ENCODE assay signal across 8 mouse cellular contexts in the genomic region with DNA sequence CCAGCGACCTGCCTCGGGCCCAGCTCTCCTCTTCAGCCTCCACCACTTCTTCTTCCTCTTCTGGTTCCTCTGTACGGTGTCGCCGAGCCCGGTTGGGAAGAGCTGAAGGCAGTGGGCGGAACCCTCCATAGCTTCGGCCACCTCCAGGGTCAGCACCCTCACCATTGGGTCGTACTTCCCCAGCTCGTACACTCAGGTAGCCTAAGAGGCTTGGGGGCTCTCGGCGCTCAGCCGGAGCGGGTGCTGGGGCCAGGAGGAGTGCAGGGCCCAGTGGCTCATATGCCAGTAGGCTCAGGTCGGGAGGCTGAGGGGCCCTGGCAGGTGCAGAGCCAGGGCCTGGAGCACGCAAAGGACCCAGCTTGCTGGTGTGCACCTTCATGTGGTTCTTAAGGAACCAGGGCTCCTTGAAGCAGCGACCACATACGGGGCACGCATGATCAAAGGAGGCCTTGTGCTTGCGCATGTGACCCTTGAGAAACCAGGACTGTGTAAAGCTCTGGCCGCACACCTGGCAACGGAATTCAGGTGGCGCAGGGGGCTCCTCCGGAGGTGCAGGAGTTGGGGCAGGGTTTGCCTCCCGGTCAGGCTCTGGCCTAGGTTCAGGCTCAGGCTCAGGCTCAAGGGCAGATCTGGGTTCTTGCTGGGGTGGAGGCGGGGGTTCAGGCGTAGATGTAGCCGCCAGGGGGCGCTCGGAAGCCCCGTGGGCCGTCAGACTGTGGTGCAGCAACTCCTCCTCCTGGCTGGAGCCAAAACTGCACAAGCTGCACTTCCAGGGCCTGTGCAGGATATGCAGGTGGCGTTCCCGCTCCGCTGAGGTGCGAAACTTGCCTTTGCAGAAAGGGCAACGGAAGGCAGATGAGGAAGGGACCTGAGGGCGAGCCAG. TPM values are rescaled to one million over a fixed set of nuclear protein-coding genes. Genes with fewer than 3 reads are reported as not detected.
DNase-seq lines count a peak whose midpoint lies in the region; ATAC-seq lines count a peak whose summit lies in the region.

No protein-coding gene starts in this region.

- H3K36me3 ChIP-seq in embryonic facial prominence, embryonic 11.5 days (replicated peaks; ENCODE audit: control insufficient read depth, insufficient read depth, low read depth, low read length): peaks cover 10% of the 10 kb centered on the region
- H3K36me3 ChIP-seq in limb, embryonic 12.5 days: peaks cover 56% of the 10 kb centered on the region
- peaks cover 15% of the 10 kb centered on the region; the same call in 1 of the 2 replicates for H3K36me3 ChIP-seq in midbrain, embryonic 15.5 days (replicated peaks)

- H3K4me2 ChIP-seq in embryonic facial prominence, embryonic 11.5 days (ENCODE audit: low read depth, low read length): peak overlapping the region; percentile 36
- H3K4me2 ChIP-seq in limb, embryonic 12.5 days: peak overlapping the region; percentile 47
- peak overlapping the region; percentile 67 for H3K4me2 ChIP-seq in midbrain, embryonic 15.5 days

- 0 out of 2 replicates have a peak overlapping the region, but pooled peaks have one; percentile 41 for H3K27ac ChIP-seq in embryonic facial prominence, embryonic 11.5 days (replicated peaks; ENCODE audit: low read depth, low read length)
- no peak overlapping the region for H3K27ac ChIP-seq in limb, embryonic 12.5 days
- H3K27ac ChIP-seq in midbrain, embryonic 15.5 days: peak overlapping the region; percentile 51

- DNase-seq in layer of hippocampus, adult 11-12 months (ENCODE audit: low spot score): peak; percentile 94
- no peak for DNase-seq in layer of hippocampus, adult 9-10 months (ENCODE audit: low spot score)
- DNase-seq in embryonic facial prominence, embryonic 11.5 days (ENCODE audit: low spot score): peak; percentile 91
- DNase-seq in heart, adult 11 months: peak; percentile 98
- DNase-seq in kidney, adult 11 months: peak; percentile 86
- peak; percentile 79 for DNase-seq in spleen, adult 12 weeks (ENCODE audit: low spot score)

- no peaks in the 10 kb centered on the region for H3K9me3 ChIP-seq in embryonic facial prominence, embryonic 11.5 days (replicated peaks; ENCODE audit: control insufficient read depth, low read length)
- no peaks in the 10 kb centered on the region for H3K9me3 ChIP-seq in limb, embryonic 12.5 days
- H3K9me3 ChIP-seq in midbrain, embryonic 15.5 days: no peaks in the 10 kb centered on the region

- H3K4me3 ChIP-seq in embryonic facial prominence, embryonic 11.5 days (ENCODE audit: low read depth, low read length): no peak overlapping the region
- H3K4me3 ChIP-seq in limb, embryonic 12.5 days (replicated peaks): peak overlapping the region; percentile 19; the same call in 1 of the 2 replicates
- H3K4me3 ChIP-seq in midbrain, embryonic 15.5 days: peak overlapping the region; percentile 39

- peak overlapping the region; percentile 37; the same call in 1 of the 2 replicates for H3K9ac ChIP-seq in embryonic facial prominence, embryonic 11.5 days (replicated peaks; ENCODE audit: low read length)
- H3K9ac ChIP-seq in limb, embryonic 12.5 days (replicated peaks): peak overlapping the region; percentile 12; the same call in 1 of the 2 replicates
- H3K9ac ChIP-seq in midbrain, embryonic 15.5 days: peak overlapping the region; percentile 26; the same call in 1 of the 2 replicates

- H3K4me1 ChIP-seq in embryonic facial prominence, embryonic 11.5 days (ENCODE audit: control insufficient read depth, insufficient read depth, low read length): peaks cover 5% of the 10 kb centered on the region; the same call in 1 of the 2 replicates
- H3K4me1 ChIP-seq in limb, embryonic 12.5 days (replicated peaks): peaks cover 52% of the 10 kb centered on the region
- peaks cover 89% of the 10 kb centered on the region for H3K4me1 ChIP-seq in midbrain, embryonic 15.5 days

- no peaks in the 10 kb centered on the region for H3K27me3 ChIP-seq in embryonic facial prominence, embryonic 11.5 days (ENCODE audit: control insufficient read depth, insufficient read depth, low read length)
- no peaks in the 10 kb centered on the region for H3K27me3 ChIP-seq in limb, embryonic 12.5 days
- no peaks in the 10 kb centered on the region for H3K27me3 ChIP-seq in midbrain, embryonic 15.5 days (replicated peaks)

- WGBS in embryonic facial prominence, embryonic 11.5 days: 56% methylated on average over 38 of the region's 38 CpGs
- 57% methylated on average over 38 of the region's 38 CpGs for WGBS in limb, embryonic 12.5 days
- 46% methylated on average over 38 of the region's 38 CpGs for WGBS in midbrain, embryonic 15.5 days

- peak; percentile 36 for ATAC-seq in embryonic facial prominence, embryonic 11.5 days (replicated peaks; ENCODE audit: insufficient number of reproducible peaks, low FRiP score, low TSS enrichment, low read depth)
- peak; percentile 45 for ATAC-seq in limb, embryonic 12.5 days (ENCODE audit: insufficient number of reproducible peaks, insufficient read depth, low FRiP score, low TSS enrichment, low read depth)
- ATAC-seq in midbrain, embryonic 15.5 days (replicated peaks): peak; percentile 22

RNA-seq across cellular contexts. Expression of a gene that starts 6.9 kb away (rescaled TPM):
- polyA plus RNA-seq in embryonic facial prominence, embryonic 11.5 days (2014; fragmentation: Nextera tagmentation; extraction: Ambion mirVana): 0.35 and 1.5 TPM in 2 replicates
- polyA plus RNA-seq in limb, embryonic 12.5 days (2016; fragmentation: Nextera tagmentation; extraction: Ambion mirVana): 1.00 and 1.2 TPM in 2 replicates
- polyA plus RNA-seq in midbrain, embryonic 15.5 days (2015; fragmentation: Nextera tagmentation; extraction: Ambion mirVana): 0.50 and 0.78 TPM in 2 replicates

RNA-seq across cellular contexts. Expression of a gene that starts 12.0 kb away (rescaled TPM):
- 54.7 and 63.2 TPM in 2 replicates for polyA plus RNA-seq in embryonic facial prominence, embryonic 11.5 days (2014; fragmentation: Nextera tagmentation; extraction: Ambion mirVana)
- polyA plus RNA-seq in limb, embryonic 12.5 days (2016; fragmentation: Nextera tagmentation; extraction: Ambion mirVana): 51.7 and 60.9 TPM in 2 replicates
- polyA plus RNA-seq in midbrain, embryonic 15.5 days (2015; fragmentation: Nextera tagmentation; extraction: Ambion mirVana): 45.9 and 54.5 TPM in 2 replicates

RNA-seq across cellular contexts. Expression of a gene that starts 24.0 kb away (rescaled TPM):
- polyA plus RNA-seq in embryonic facial prominence, embryonic 11.5 days (2014; fragmentation: Nextera tagmentation; extraction: Ambion mirVana): 82.6 and 91.9 TPM in 2 replicates
- polyA plus RNA-seq in limb, embryonic 12.5 days (2016; fragmentation: Nextera tagmentation; extraction: Ambion mirVana): 241 and 253 TPM in 2 replicates
- 89.2 and 90.9 TPM in 2 replicates for polyA plus RNA-seq in midbrain, embryonic 15.5 days (2015; fragmentation: Nextera tagmentation; extraction: Ambion mirVana)

RNA-seq across cellular contexts. Expression of a gene that starts 33.7 kb away (rescaled TPM):
- not detected in 2 replicates for polyA plus RNA-seq in embryonic facial prominence, embryonic 11.5 days (2014; fragmentation: Nextera tagmentation; extraction: Ambion mirVana)
- polyA plus RNA-seq in limb, embryonic 12.5 days (2016; fragmentation: Nextera tagmentation; extraction: Ambion mirVana): not detected in 2 replicates
- not detected in 2 replicates for polyA plus RNA-seq in midbrain, embryonic 15.5 days (2015; fragmentation: Nextera tagmentation; extraction: Ambion mirVana)
